Mouse (Mus musculus) heart, postnatal 0 days (tissue): ENCODE results near the gene Edil3. TPM values are rescaled to one million over a fixed set of nuclear protein-coding genes. Genes with fewer than 3 reads are reported as not detected.

Experiments used
- ATAC-seq: fragments of 200-750 bp; cut with Nextera tagmentation; 2 replicates; pipeline ENCODE4 v1.8.0; 2017; ENCODE audit warnings: low read depth, moderate number of reproducible peaks, moderate library complexity; ENCODE audit not compliant: insufficient read depth
- DNase-seq: peaks from one replicate; pipeline ENCODE4 v3.0.0-alpha.2; 2016; ENCODE audit warnings: low spot score
- H3K27ac ChIP-seq: fragments of 300-500 bp; sonication (generic); 2 replicates; pipeline ENCODE4 v1.5.1; 2014; ENCODE audit warnings: low read depth, mild to moderate bottlenecking
- H3K27me3 ChIP-seq: fragments of 300-500 bp; sonication (generic); 2 replicates; pipeline ENCODE4 v1.6.1; 2014; ENCODE audit warnings: low read length, mixed read lengths; ENCODE audit not compliant: control insufficient read depth, insufficient read depth
- H3K36me3 ChIP-seq: fragments of 300-500 bp; sonication (generic); replicated peaks from 2 replicates; pipeline ENCODE4 v1.6.1; 2014; ENCODE audit warnings: low read length, mixed read lengths; ENCODE audit not compliant: control insufficient read depth, insufficient read depth
- H3K4me1 ChIP-seq: fragments of 300-500 bp; sonication (generic); 2 replicates; pipeline ENCODE4 v1.6.1; 2014; ENCODE audit warnings: antibody characterized with exemption; ENCODE audit not compliant: control insufficient read depth, insufficient read depth
- H3K4me2 ChIP-seq: fragments of 300-500 bp; sonication (generic); 2 replicates; pipeline ENCODE4 v1.6.1; 2014; ENCODE audit warnings: low read depth, mild to moderate bottlenecking, low read length, moderate library complexity
- H3K4me3 ChIP-seq: fragments of 300-500 bp; sonication (generic); 2 replicates; pipeline ENCODE4 v1.5.1; 2014; ENCODE audit warnings: low read depth, low read length
- H3K9ac ChIP-seq: fragments of 300-500 bp; sonication (generic); replicated peaks from 2 replicates; pipeline ENCODE4 v1.6.1; 2014; ENCODE audit warnings: low read depth, low read length, mixed read lengths
- H3K9me3 ChIP-seq: fragments of 300-500 bp; sonication (generic); replicated peaks from 2 replicates; pipeline ENCODE4 v1.6.1; 2016; ENCODE audit warnings: low read length; ENCODE audit not compliant: control insufficient read depth
- CTCF ChIP-seq: IDR thresholded peaks from 2 replicates; pipeline ENCODE4 v1.5.1; 2016; ENCODE audit warnings: antibody characterized with exemption, control low read depth, low read depth
- EP300 ChIP-seq: IDR thresholded peaks from 2 replicates; pipeline ENCODE4 v1.6.1; 2016; ENCODE audit warnings: antibody characterized with exemption, low read depth
- WGBS: fragments of 180-500 bp; shearing (Covaris S2); extraction: QIAGEN DNeasy Blood & Tissue Kit; methylation state at CpG from one replicate; pipeline ENCODE4 v1.1.7; 2014; 5-methylcytosine and 5-hydroxymethylcytosine counted together
- polyA plus RNA-seq: library from polyadenylated mRNA; unstranded; fragments of >200 nt; fragmentation: Nextera tagmentation; extraction: Ambion mirVana; gene quantifications from 2 replicates; pipeline ENCODE4 v1.2.1, GENCODE M21; 2015
- total RNA-seq: library from RNA; depleted of rRNA; stranded (reverse); fragments of >200 nt; gene quantifications from 2 replicates; pipeline ENCODE4 v1.2.3, GENCODE M21; 2014; ENCODE audit warnings: low replicate concordance

Gene Edil3
- total and polyA plus RNA-seq, 2 experiments from 2014 or later: 0.63 to 0.76 TPM

GRCm38 (mm10) chr13:89358407-89358806 lies 537.1 kb downstream of the Edil3 start:
- ATAC-seq: no peak
- no peak overlapping the region for H3K4me2 ChIP-seq

GRCm38 (mm10) chr13:89362274-89362673 lies 541.0 kb downstream of the Edil3 start:
- Histone ChIP-seq H3K36me3 (no peaks in the 10 kb centered on the region), H3K9ac (no peak overlapping the region), H3K27me3 (no peaks in the 10 kb centered on the region), H3K4me2 (no peak overlapping the region), H3K9me3 (no peaks in the 10 kb centered on the region), H3K4me1 (no peaks in the 10 kb centered on the region), H3K27ac (no peak overlapping the region), H3K4me3 (no peak overlapping the region)
- no peak for ATAC-seq
- TF ChIP-seq CTCF (no peak), EP300 (no peak)
- WGBS: 65% methylated on average over 4 of the region's 4 CpGs
- DNase-seq: no peak

More at GRCm38 (mm10) chr13:89358407-89358806, 537.1 kb downstream of the Edil3 start:
- Histone ChIP-seq H3K36me3 (no peaks in the 10 kb centered on the region), H3K9ac (no peak overlapping the region), H3K4me3 (no peak overlapping the region), H3K27me3 (no peaks in the 10 kb centered on the region), H3K9me3 (no peaks in the 10 kb centered on the region), H3K27ac (no peak overlapping the region), H3K4me1 (no peaks in the 10 kb centered on the region)
- no peak for DNase-seq
- no peak for TF ChIP-seq CTCF
- no peak for TF ChIP-seq EP300

- Histone ChIP-seq H3K4me1 (no peaks in the 10 kb centered on the region), H3K27me3 (no peaks in the 10 kb centered on the region), H3K9me3 (no peaks in the 10 kb centered on the region), H3K4me3 (no peak overlapping the region), H3K36me3 (no peaks in the 10 kb centered on the region), H3K9ac (no peak overlapping the region), H3K27ac (no peak overlapping the region), H3K4me2 (no peak overlapping the region)
- TF ChIP-seq EP300 (no peak), CTCF (no peak)
- DNase-seq (no peak), ATAC-seq (no peak)
Observed at GRCm38 (mm10) chr13:89371253-89371652, 550.0 kb downstream of the Edil3 start.

- H3K27me3 ChIP-seq: no peaks in the 10 kb centered on the region
- no peak overlapping the region for H3K27ac ChIP-seq
- no peak overlapping the region for H3K4me3 ChIP-seq
- 79% methylated on average over 5 of the region's 5 CpGs for WGBS
- H3K9ac ChIP-seq: no peak overlapping the region
- H3K4me2 ChIP-seq: no peak overlapping the region
- no peak for TF ChIP-seq EP300
- no peak for TF ChIP-seq CTCF
- no peaks in the 10 kb centered on the region for H3K9me3 ChIP-seq
- DNase-seq (no peak), ATAC-seq (no peak)
- H3K4me1 ChIP-seq: no peaks in the 10 kb centered on the region
- no peaks in the 10 kb centered on the region for H3K36me3 ChIP-seq
Observed at GRCm38 (mm10) chr13:89371656-89372240, 550.5 kb downstream of the Edil3 start.
